Mouse (Mus musculus): Measurements from ENCODE around the gene Gm28044.
"Not testable (repeated sequence)": the region's sequence is repeated elsewhere in the genome, so short reads cannot be mapped to it uniquely, and the experiment has no call there.

Gene Gm28044

GRCm38 (mm10) chr13:67360131-67360744 lies at the start of gene Gm28044, which contains the start of gene Zfp953:
Gene Gm28044 (minus strand): TSS chr13:67360536.
Gene Zfp953 (minus strand): TSS chr13:67360605.
- peak; percentile 92 for DNase-seq (ENCODE audit: low spot score)

DNA sequence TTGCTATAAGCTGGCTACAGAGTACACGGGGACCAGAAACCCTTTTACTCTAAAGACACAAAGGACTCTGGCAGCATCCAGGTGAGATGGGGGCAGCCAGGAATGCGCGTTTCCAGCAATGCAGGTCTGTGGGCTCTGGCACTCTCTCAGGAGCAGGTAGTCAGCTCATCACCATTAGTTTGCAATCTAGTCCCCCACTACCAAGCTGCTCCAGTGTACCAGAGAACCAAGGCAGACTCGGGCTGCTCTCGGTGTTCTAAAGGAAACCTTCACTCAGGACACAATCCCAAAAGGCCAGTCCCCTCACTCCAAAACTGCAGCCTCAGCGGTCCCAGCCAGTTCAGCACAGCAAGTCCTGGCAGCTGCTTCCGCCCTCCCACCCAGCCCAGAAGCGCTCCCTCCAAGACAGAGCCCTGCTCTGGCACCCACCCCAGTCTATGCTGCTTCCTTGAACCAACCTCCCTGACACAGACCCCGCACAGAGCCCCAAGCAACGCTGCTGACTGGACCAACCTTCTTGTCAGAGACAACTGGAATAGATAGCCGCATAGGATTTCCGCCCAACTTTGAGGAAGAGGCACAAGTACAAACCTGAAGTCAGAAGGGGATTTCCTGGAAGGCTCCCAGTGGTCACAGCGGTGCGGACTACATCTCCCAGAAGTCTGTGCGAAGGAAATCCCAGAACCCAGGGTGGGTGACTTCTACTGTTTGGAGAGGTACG lies 39.0 kb upstream of the Gm28044 start, which contains the start of gene Zfp429:
Gene Zfp429, minus strand, starts transcription at position 637 of the 721 bp plus-strand sequence.
- peak; percentile 51 for DNase-seq (ENCODE audit: low spot score)

DNA sequence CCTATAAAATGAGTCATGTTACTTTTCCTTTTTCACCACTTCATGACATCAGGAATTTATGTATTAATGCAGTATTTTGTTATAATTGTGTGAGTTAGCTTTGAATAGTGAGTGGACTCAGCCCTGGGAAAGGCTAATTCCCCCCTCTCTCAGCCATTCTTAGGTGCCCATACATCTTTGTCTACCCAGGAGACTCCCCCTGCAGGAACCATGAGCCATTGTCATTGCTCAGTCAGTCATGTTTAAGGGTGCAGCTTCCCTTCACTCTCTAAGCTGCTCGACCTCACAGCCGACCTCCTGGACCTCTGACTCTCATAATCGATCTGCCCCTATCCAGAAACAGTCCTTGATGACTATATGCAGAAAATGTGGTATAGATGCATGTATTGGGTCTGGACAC lies 15.9 kb upstream of the Gm28044 start:
- not testable (repeated sequence) for DNase-seq (ENCODE audit: low spot score)

DNA sequence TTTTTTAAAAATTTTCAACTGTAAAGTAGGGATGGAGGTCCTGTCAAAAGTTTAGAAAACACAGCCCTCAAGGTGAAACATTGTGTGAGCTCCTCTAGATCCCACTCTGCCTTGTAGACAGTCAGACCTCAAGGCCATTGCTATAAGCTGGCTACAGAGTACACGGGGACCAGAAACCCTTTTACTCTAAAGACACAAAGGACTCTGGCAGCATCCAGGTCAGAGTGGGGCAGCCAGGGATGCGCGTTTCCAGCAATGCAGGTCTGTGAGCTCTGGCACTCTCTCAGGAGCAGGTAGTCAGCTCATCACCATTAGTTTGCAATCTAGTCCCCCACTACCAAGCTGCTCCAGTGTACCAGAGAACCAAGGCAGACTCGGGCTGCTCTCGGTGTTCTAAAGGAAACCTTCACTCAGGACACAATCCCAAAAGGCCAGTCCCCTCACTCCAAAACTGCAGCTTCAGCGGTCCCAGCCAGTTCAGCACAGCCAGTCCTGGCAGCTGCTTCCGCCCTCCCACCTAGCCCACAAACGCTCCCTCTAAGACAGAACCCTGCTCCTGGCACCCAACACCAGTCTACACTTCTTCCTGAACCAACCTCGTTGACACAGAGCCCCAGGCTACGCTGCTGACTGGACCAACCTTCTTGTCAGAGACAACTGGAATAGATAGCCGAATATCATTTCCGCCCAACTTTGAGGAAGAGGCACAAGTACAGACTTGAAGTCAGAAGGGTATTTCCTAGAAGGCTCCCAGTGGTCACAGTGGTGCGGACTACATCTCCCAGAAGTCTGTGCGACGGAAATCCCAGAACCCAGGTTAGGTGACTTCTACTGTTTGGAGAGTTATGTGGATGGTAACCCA lies 14.9 kb upstream of the Gm28044 start, which contains the start of the genes Gm28041 and Zfp456:
Gene Gm28041, minus strand, starts transcription at position 684 of the 862 bp plus-strand sequence.
Gene Zfp456, minus strand, starts transcription at position 761 of the 862 bp plus-strand sequence.
- not testable (repeated sequence) for DNase-seq (ENCODE audit: low spot score)

GRCm38 (mm10) chr13:67351854-67352253 lies 8.5 kb downstream of the Gm28044 start:
- no peak for DNase-seq (ENCODE audit: low spot score)

- no peak for DNase-seq (ENCODE audit: low spot score)
These were observed 16.9 kb downstream of the Gm28044 start for GRCm38 (mm10) chr13:67343422-67343821.

DNA sequence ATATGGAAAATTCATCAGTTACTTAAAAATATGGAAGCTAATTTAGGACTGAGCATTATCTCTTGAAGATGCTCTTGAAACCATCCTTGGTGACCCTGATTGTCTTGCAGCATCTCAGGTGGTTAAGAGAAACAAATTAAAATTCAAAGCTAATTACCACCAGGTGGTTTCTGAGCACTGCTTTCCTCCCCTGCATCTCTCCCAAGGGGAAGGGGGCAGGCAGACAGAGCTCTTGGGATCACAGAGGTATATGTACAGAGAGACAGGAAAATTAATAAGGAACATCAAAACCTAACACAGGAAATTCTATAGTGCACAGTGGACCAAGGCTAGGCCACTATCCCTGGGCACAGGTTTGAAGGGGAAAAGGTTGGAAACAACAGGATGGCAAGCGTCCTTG lies 27.5 kb downstream of the Gm28044 start:
- DNase-seq (ENCODE audit: low spot score) = no peak

- DNase-seq (ENCODE audit: low spot score) = peak; percentile 89
These were observed 28.2 kb downstream of the Gm28044 start, which contains the start of gene Zfp595 for GRCm38 (mm10) chr13:67332019-67332724. Gene Zfp595 (minus strand): TSS chr13:67332570.

- DNase-seq (ENCODE audit: low spot score) = no peak
These were observed 53.6 kb downstream of the Gm28044 start for GRCm38 (mm10) chr13:67306718-67307117.

DNA sequence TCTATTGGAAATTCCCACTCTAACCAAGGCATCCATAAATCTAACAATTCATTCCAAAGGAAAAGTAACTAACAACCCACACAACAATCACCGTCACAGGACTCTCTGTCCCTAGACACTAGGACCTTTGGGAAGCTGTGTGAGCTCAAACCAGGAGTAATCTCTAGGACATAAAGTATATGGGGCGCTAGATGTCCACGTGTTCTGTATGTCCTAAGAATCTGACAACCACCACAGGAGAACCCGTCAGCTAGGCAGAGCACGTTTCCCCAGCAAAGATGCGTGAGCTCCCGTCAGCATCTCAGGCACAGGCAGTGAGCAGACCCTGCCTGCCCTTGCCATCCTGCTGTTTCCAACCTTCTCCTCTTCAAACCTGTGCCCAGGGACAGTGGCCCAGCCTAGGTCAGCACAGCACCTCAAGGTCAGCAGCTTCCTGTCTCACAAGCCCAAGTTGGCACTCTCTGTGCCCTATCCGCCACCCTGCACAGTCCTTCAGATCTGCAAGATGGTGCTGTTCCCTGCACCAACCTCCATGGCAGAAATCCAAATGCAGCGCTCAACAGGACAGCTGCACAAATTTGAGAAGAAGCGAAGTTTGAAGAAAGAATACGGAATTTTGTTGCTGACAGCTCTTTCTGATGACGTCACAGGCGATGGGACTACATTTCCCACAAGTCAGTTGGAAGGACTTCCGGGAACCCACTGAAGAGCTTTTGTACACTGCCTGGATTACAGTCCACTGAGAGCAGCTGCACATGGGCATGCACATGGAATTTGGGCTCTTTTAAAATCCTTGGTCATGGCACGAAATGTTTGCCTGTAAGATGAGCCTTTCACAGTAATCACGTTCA lies 54.3 kb downstream of the Gm28044 start, which contains the start of gene Zfp457:
Gene Zfp457, minus strand, starts transcription at position 664 of the 851 bp plus-strand sequence.
- peak; percentile 96 for DNase-seq (ENCODE audit: low spot score)

DNA sequence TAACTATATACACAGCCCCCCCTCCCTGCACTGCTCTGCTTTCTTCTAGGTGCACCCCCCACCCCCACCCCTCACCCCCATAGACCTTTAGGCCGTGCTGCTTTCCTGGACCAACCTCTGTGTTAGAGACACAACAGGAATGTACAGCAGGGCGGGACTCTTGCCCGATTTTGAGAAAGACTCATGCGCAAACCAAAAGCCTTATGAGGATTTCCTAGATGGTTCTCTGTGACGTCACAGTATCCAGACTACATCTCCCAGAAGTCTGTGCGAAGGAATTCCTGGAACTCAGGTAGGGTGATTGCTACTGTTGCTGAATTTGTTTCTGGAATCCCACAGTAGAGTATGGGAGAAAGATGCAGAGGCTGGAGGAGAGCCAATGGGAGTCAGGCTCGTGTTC lies 82.0 kb downstream of the Gm28044 start, which contains the start of gene Zfp458:
Gene Zfp458, minus strand, starts transcription at position 153 of the 400 bp plus-strand sequence.
- DNase-seq (ENCODE audit: low spot score) = no peak

DNA sequence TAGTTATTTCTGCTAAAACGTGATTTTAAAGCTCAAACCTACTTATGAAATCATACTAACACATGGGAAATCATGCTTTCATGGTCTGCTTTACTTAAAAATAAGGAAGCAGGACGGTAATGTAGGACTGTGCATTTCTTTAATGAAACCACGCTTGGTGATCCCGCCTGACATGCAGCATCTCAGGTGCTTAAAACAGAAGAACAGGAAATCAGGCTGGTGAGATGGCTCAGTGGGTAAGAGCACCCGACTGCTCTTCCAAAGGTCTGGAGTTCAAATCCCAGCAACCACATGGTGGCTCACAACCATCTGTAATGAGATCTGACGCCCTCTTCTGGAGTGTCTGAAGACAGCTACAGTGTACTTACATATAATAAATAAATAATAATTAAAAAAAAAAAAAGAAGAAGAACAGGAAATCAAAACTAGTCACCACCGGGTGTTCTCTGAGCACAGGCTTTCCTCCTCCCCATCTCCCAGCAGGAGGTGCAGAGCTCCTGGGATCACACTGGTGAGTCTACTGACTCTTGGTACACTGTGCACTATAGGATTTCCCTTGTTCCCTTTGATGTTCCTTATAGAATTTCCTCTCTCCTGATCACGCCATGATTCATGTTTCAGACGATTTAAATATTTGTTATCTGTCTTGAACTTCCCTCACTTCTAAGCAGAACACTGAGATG lies 90.8 kb downstream of the Gm28044 start:
- not testable (repeated sequence) for DNase-seq (ENCODE audit: low spot score)

DNA sequence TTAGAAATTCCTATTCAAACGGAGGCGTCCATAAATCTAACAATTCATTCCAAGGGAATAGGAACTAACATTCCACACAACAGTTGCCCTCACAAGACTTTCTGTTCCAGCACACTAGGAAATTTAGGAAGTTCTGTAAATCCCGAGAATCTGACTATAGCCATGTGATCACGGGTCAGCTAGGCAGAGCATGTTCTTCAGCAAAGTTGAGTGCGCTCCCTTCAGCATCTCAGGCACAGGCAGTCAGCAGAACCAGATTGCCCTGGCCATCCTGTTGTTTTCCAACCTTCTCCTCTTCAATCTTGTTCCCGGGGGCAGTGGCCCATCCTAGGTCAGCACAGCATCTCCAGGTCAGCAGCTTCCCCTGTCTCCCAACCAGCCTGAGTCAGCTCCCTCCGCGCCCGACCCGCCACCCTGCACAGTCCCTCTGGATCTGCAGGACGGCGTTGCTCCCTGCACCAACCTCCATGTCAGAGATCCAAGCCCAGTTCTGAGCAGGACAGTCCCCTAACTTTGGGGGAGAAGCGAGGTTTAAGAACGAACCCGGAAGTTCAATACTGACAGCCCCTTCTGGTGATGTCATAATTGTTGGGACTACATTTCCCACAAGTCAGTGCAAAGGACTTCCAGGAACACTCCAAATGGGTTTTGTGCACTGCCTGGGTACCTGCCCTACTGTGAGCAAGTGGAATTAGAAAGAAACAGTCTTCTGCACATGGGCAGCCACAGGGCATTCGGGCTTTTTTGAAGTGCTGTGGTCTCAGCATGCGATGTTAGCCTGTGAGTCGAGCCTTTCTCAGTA lies 91.6 kb downstream of the Gm28044 start:
- DNase-seq (ENCODE audit: low spot score) = peak; percentile 87
